ENCODE assay signal across 8 mouse cellular contexts in genomic region chr19:5460465-5460911, GRCm38 (mm10). TPM values are rescaled to one million over a fixed set of nuclear protein-coding genes. Genes with fewer than 3 reads are reported as not detected.
DNase-seq lines count a peak whose midpoint lies in the region; ATAC-seq lines count a peak whose summit lies in the region.

Fibp (plus strand) TSS chr19:5460615.

- H3K27ac ChIP-seq in heart, embryonic 13.5 days (replicated peaks): peak within 1 kb of the TSS; percentile 55
- peak within 1 kb of the TSS; percentile 56; the same call in 1 of the 2 replicates for H3K27ac ChIP-seq in liver, embryonic 13.5 days
- 0 out of 2 replicates have a peak within 1 kb of the TSS, but pooled peaks have one; percentile 65 for H3K27ac ChIP-seq in stomach, embryonic 16.5 days (ENCODE audit: low read length)

- WGBS in heart, embryonic 13.5 days: under 1% methylated on average over 32 of the region's 32 CpGs
- under 1% methylated on average over 32 of the region's 32 CpGs for WGBS in liver, embryonic 13.5 days (ENCODE audit: insufficient replicate concordance)
- WGBS in stomach, embryonic 16.5 days: under 1% methylated on average over 32 of the region's 32 CpGs

- ATAC-seq in erythroid progenitor cell, adult 5-6 weeks (replicated peaks; ENCODE audit: low FRiP score, poor library complexity, severe bottlenecking): peak; percentile 78
- ATAC-seq in heart, embryonic 13.5 days (ENCODE audit: extremely low read depth, insufficient number of reproducible peaks, low FRiP score, low TSS enrichment): no peak
- ATAC-seq in liver, embryonic 13.5 days (ENCODE audit: low read depth): peak; percentile 72
- peak; percentile 59 for ATAC-seq in stomach, embryonic 16.5 days (ENCODE audit: insufficient read depth, low FRiP score)

- H3K4me2 ChIP-seq in heart, embryonic 13.5 days: peak within 1 kb of the TSS; percentile 95
- peak within 1 kb of the TSS; percentile 88 for H3K4me2 ChIP-seq in liver, embryonic 13.5 days
- H3K4me2 ChIP-seq in stomach, embryonic 16.5 days (ENCODE audit: low read depth, low read length): peak within 1 kb of the TSS; percentile 90

- no peaks in the 10 kb centered on the region for H3K27me3 ChIP-seq in heart, embryonic 13.5 days (replicated peaks)
- 0 out of 2 replicates have a peak, but pooled peaks cover 6% of the 10 kb centered on the region for H3K27me3 ChIP-seq in liver, embryonic 13.5 days
- no peaks in the 10 kb centered on the region for H3K27me3 ChIP-seq in stomach, embryonic 16.5 days (ENCODE audit: control insufficient read depth, insufficient read depth, low read length)

- peak; percentile 89 for DNase-seq in CD4-positive helper T cell, adult 2 months (ENCODE audit: low read depth, low spot score)
- DNase-seq in brain, embryonic 18.5 days (ENCODE audit: low read depth, low spot score): peak; percentile 70
- DNase-seq in kidney, postnatal 10 days: peak; percentile 92
- DNase-seq in liver, embryonic 13.5 days: peak; percentile 80
- peak; percentile 95 for DNase-seq in neural tube, embryonic 10.5 days (ENCODE audit: extremely low spot score, low spot score)

- H3K4me1 ChIP-seq in heart, embryonic 13.5 days: peaks cover 55% of the 10 kb centered on the region
- H3K4me1 ChIP-seq in liver, embryonic 13.5 days (replicated peaks): peaks cover 56% of the 10 kb centered on the region
- H3K4me1 ChIP-seq in stomach, embryonic 16.5 days (ENCODE audit: control insufficient read depth, insufficient read depth, low read length): peaks cover 35% of the 10 kb centered on the region

- H3K9me3 ChIP-seq in heart, embryonic 13.5 days: no peaks in the 10 kb centered on the region
- H3K9me3 ChIP-seq in liver, embryonic 13.5 days (replicated peaks): no peaks in the 10 kb centered on the region
- no peaks in the 10 kb centered on the region for H3K9me3 ChIP-seq in stomach, embryonic 16.5 days (replicated peaks; ENCODE audit: control insufficient read depth, low read length)

- H3K36me3 ChIP-seq in heart, embryonic 13.5 days: peaks cover 39% of the 10 kb centered on the region
- H3K36me3 ChIP-seq in liver, embryonic 13.5 days: peaks cover 31% of the 10 kb centered on the region
- peaks cover 25% of the 10 kb centered on the region for H3K36me3 ChIP-seq in stomach, embryonic 16.5 days (ENCODE audit: control insufficient read depth, insufficient read depth, low read length)

- H3K9ac ChIP-seq in heart, embryonic 13.5 days: peak within 1 kb of the TSS; percentile 86
- H3K9ac ChIP-seq in liver, embryonic 13.5 days: peak within 1 kb of the TSS; percentile 82
- peak within 1 kb of the TSS; percentile 82 for H3K9ac ChIP-seq in stomach, embryonic 16.5 days (ENCODE audit: low read length)

- peak within 1 kb of the TSS; percentile 68 for H3K4me3 ChIP-seq in heart, embryonic 13.5 days
- H3K4me3 ChIP-seq in liver, embryonic 13.5 days (replicated peaks): peak within 1 kb of the TSS; percentile 75
- peak within 1 kb of the TSS; percentile 76 for H3K4me3 ChIP-seq in stomach, embryonic 16.5 days (replicated peaks; ENCODE audit: low read length)

RNA-seq across cellular contexts. Expression of gene Fibp, which starts in this region (rescaled TPM):
- 11.5 and 21.8 TPM in 2 replicates for total RNA-seq in erythroid progenitor cell, adult 5-6 weeks (2015; ENCODE audit: low replicate concordance)
- total RNA-seq in erythroid progenitor cell, adult 5-6 weeks (2017; ENCODE audit: low replicate concordance): 29.0 and 32.5 TPM in 2 replicates
- 87.4 and 93.1 TPM in 2 replicates for polyA plus RNA-seq in heart, embryonic 13.5 days (2015; fragmentation: Nextera tagmentation; extraction: Ambion mirVana)
- polyA plus RNA-seq in liver, embryonic 13.5 days (2015; fragmentation: Nextera tagmentation; extraction: Ambion mirVana): 34.0 and 34.7 TPM in 2 replicates
- polyA plus RNA-seq in stomach, embryonic 16.5 days (2015; fragmentation: Nextera tagmentation; extraction: Ambion mirVana): 98.3 and 102 TPM in 2 replicates
